Mouse (Mus musculus) gastrocnemius, postnatal 4 days (tissue): Measurements from ENCODE around the gene Ltc4s. TPM values are rescaled to one million over a fixed set of nuclear protein-coding genes. Genes with fewer than 3 reads are reported as not detected.

Source experiments
- DNase-seq, 2 experiments: peaks; one replicate each; pipeline ENCODE4 v3.0.0; 2021 to 2022; ENCODE audit warnings: low spot score in 2 of 2, mixed read lengths in 2 of 2
- total RNA-seq, 2 experiments: library from RNA; stranded (reverse); gene quantifications; 2 replicates each; pipeline ENCODE4 v1.2.3; 2021

The Ltc4s gene
- total RNA-seq, 2 experiments from 2014 or later = 5.7 to 7.3 TPM

GRCm38 (mm10) chr11:50224671-50225530, 13.5 kb downstream of the Ltc4s start:
- DNase-seq = peak; percentile 75 to 86

- DNase-seq = no peak
Measured at GRCm38 (mm10) chr11:50223783-50224662, 14.4 kb downstream of the Ltc4s start.

GRCm38 (mm10) chr11:50222559-50223276, 15.7 kb downstream of the Ltc4s start:
- DNase-seq = no peak

GRCm38 (mm10) chr11:50219833-50220232, 18.6 kb downstream of the Ltc4s start:
- DNase-seq = no peak

GRCm38 (mm10) chr11:50217811-50218210, 20.6 kb downstream of the Ltc4s start:
- DNase-seq = no peak

- no peak for DNase-seq
Measured at GRCm38 (mm10) chr11:50216724-50217366, 21.6 kb downstream of the Ltc4s start.

GRCm38 (mm10) chr11:50215633-50216032, 22.8 kb downstream of the Ltc4s start:
- DNase-seq = no peak

GRCm38 (mm10) chr11:50214631-50215030, 23.8 kb downstream of the Ltc4s start:
- DNase-seq = no peak

- DNase-seq = peak in 1 of 2 experiments; percentile 63
Measured at GRCm38 (mm10) chr11:50212848-50213758, 25.3 kb downstream of the Ltc4s start.

- DNase-seq = no peak
Measured at GRCm38 (mm10) chr11:50212060-50212739, 26.2 kb downstream of the Ltc4s start.

- DNase-seq = no peak
Measured at GRCm38 (mm10) chr11:50211322-50212059, 26.9 kb downstream of the Ltc4s start.

- DNase-seq = peak; percentile 77 to 86
Measured at GRCm38 (mm10) chr11:50210505-50211151, 27.8 kb downstream of the Ltc4s start, which contains the start of the genes Sqstm1 and Mgat4b. Sqstm1 (minus strand) TSS chr11:50210827. Mgat4b (plus strand) TSS chr11:50210890.

GRCm38 (mm10) chr11:50210101-50210504, 28.3 kb downstream of the Ltc4s start:
- peak; percentile 87 to 93 for DNase-seq

- DNase-seq = no peak
Measured at GRCm38 (mm10) chr11:50208039-50208438, 30.4 kb downstream of the Ltc4s start.

- no peak for DNase-seq
Measured at GRCm38 (mm10) chr11:50207344-50207743, 31.1 kb downstream of the Ltc4s start.

GRCm38 (mm10) chr11:50206037-50206436, 32.4 kb downstream of the Ltc4s start:
- DNase-seq = no peak

- no peak for DNase-seq
Measured at GRCm38 (mm10) chr11:50205434-50205833, 33.0 kb downstream of the Ltc4s start.
